Mouse (Mus musculus) gastrocnemius, postnatal 14 days (tissue): ENCODE measurements around the gene Tbc1d25. TPM values are rescaled to one million over a fixed set of nuclear protein-coding genes. Genes with fewer than 3 reads are reported as not detected.

Source experiments
- DNase-seq: peaks from one replicate; pipeline ENCODE4 v3.0.0; 2021; ENCODE audit warnings: mixed read lengths
- intact Hi-C: fragments of 180-260 bp; cut with DNase I; formaldehyde crosslinking; loops from one replicate; pipeline ENCODE4 v1.15.1; 2025; ENCODE audit warnings: low total_unique reads
- total RNA-seq, 2 experiments: library from RNA; stranded (reverse); gene quantifications; 2 replicates each; pipeline ENCODE4 v1.2.3; 2021

Gene Tbc1d25
- total RNA-seq, 2 experiments from 2014 or later = 2.5 to 3.7 TPM

DNA sequence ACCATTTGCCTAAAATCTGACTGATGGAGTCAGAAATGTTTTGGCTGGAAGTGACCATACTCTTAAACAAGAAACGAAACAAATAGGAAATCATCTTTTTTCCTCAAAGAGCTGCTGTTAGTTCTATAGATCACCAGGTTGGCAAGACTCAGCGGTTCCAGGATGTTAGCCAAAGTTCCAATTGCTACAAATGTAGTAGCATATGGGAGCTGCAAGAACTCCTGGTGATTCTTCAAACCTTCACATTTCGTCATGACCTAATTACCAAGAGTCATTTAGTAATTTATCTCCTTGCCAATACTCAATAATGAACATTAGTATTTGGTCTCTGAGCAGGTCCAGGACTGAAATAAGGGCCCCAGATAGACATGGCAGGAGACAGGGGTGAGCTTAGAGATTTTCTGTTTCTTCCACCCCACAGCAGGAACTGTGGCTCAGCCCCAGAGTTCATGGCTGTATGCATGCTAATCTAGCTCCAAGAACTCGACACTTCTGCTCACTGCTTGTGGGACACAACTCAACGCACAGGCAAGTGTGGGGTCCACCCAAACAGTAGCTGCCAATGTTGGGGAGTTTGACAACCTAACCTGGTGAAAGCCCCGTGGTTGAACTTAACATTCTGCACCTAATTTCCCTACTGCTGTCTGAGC is 52.0 kb downstream of the Tbc1d25 start:
- intact Hi-C loops = no loop called here
- no peak for DNase-seq

DNA sequence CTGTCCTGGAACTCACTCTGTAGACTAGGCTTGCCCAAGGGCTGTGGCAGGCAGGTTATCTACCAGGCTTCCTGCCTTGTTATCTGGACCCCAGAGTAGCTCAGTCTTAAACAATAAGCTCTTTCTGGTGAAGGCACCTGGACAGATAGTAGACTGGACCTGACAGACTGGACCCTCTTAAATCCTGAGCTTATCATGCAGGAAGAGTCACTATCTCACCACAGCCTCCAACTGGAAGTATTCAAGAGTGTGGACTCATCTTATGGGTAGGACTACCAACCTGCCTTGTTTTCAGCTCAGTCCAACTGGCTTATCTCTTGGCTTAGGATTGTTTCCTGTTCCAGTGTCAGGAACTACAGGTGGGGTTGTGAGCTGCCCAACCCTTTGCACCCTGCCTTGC is 58.7 kb downstream of the Tbc1d25 start:
- no peak for DNase-seq
- intact Hi-C loops = no loop called here

DNA sequence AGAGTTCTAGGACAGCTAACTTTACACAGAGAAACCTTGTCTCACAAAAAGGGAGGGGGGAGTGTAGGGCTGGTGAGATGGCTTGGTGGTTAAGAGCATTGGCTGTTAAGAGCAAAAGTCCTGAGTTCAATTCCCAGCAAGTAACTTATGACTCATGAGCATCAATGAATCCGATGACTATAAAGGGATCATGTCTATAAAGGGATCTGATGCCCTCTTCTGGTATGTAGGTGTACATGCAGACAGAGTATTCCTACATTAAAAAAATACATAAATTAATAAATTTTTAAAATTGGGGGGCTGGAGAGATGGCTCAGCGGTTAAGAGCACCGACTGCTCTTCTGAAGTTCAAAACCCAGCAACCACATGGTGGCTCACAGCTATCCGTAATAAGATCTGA is 60.7 kb downstream of the Tbc1d25 start:
- intact Hi-C loops = no loop called here
- DNase-seq = no peak

DNA sequence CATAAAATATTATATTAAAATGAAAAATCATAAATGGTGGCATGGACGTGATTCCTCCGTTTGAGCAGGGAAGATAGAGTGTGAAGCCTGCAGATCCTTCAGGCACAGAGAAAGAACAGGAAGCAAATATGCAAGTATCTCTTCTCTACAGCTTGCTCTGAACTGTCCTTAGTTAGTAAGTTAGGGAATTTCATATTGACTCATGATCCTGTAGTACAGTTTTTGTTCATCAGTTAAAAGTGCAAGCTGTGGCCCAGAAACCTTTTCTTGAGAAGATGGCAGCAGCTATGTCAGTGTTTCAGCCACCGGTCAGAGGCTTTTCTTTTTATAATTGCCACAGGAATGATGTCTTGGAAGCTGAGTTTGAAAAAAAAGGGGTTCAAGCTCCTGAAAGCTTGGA is 71.0 kb downstream of the Tbc1d25 start:
- intact Hi-C loops = no loop called here
- DNase-seq = no peak

Other genes with a start within 250 kb of the Tbc1d25 start
- gene Eras, start 247.6 kb downstream of the Tbc1d25 start, total RNA-seq = not detected
- 1 to 10 TPM; 5.0 to 5.5 TPM for gene Hdac6, start 228.3 kb downstream of the Tbc1d25 start, total RNA-seq
- gene Gata1, start 198.1 kb downstream of the Tbc1d25 start, total RNA-seq = under 1 TPM in 1 of 2 experiments, not detected in 1; 0.21 TPM
- gene Glod5, start 157.7 kb downstream of the Tbc1d25 start, total RNA-seq = not detected
- gene Suv39h1, start 101.4 kb downstream of the Tbc1d25 start, total RNA-seq = 1 to 10 TPM; 5.2 to 5.5 TPM
- under 1 TPM; 0.84 to 0.93 TPM for gene Was, start 85.7 kb downstream of the Tbc1d25 start, total RNA-seq
- 10 to 100 TPM; 19.6 to 20.6 TPM for gene Wdr13, start 43.3 kb downstream of the Tbc1d25 start, total RNA-seq
- gene Rbm3, start 30.3 kb downstream of the Tbc1d25 start, total RNA-seq = 100 to 1,000 TPM; 179 to 195 TPM
- gene Ebp, start 17.3 kb upstream of the Tbc1d25 start, total RNA-seq = 10 to 100 TPM; 11.3 to 11.8 TPM
- 1 to 10 TPM; 3.3 to 4.7 TPM for gene Porcn, start 30.3 kb upstream of the Tbc1d25 start, total RNA-seq
- 10 to 100 TPM; 11.2 to 12.6 TPM for gene Ftsj1, start 76.2 kb upstream of the Tbc1d25 start, total RNA-seq
- gene Slc38a5, start 95.0 kb upstream of the Tbc1d25 start, total RNA-seq = under 1 TPM in 1 of 2 experiments, not detected in 1; 0.27 TPM
- gene Ssxb10, start 151.2 kb upstream of the Tbc1d25 start, total RNA-seq = not detected
- not detected for gene Ssxb9, start 190.8 kb upstream of the Tbc1d25 start, total RNA-seq
- not detected for gene Ssxb1, start 237.1 kb upstream of the Tbc1d25 start, total RNA-seq